Mouse (Mus musculus): ENCODE measurements around the gene Dennd1b.

Gene Dennd1b

GRCm38 (mm10) chr1:138967450-138967849 is 4.2 kb downstream of the Dennd1b start:
- TF ChIP-seq NANOG (IDR thresholded peaks at IDR 0.05; ENCODE audit: borderline replicate concordance, low read length), result no peak
- no peak for TF ChIP-seq CTCF (conservative IDR thresholded peaks at IDR 0.05; ENCODE audit: low read length)
- TF ChIP-seq POU5F1 (IDR thresholded peaks at IDR 0.05; ENCODE audit: borderline replicate concordance, low read length), result no peak
- Histone ChIP-seq H3K4me1 (replicated peaks; ENCODE audit: low read depth, low read length) (peaks cover 8% of the 10 kb centered on the region), H3K27me3 (ENCODE audit: insufficient read depth, low read length) (no peaks in the 10 kb centered on the region), H3K36me3 (ENCODE audit: insufficient read depth, low read length) (peaks cover 22% of the 10 kb centered on the region), H3K9me3 (ENCODE audit: low read length) (no peaks in the 10 kb centered on the region), H3K4me3 (replicated peaks; ENCODE audit: low read length) (no peak overlapping the region)

GRCm38 (mm10) chr1:138970053-138970452 is 6.8 kb downstream of the Dennd1b start:
- H3K4me3 ChIP-seq (replicated peaks; ENCODE audit: low read length), result no peak overlapping the region

GRCm38 (mm10) chr1:138973541-138974224 is 10.4 kb downstream of the Dennd1b start:
- H3K4me3 ChIP-seq (replicated peaks; ENCODE audit: low read length), result no peak overlapping the region
- H3K9me3 ChIP-seq (ENCODE audit: low read length), result no peaks in the 10 kb centered on the region
- H3K4me1 ChIP-seq (replicated peaks; ENCODE audit: low read depth, low read length), result peaks cover 8% of the 10 kb centered on the region; the same call in 1 of the 2 replicates
- TF ChIP-seq NANOG (IDR thresholded peaks at IDR 0.05; ENCODE audit: borderline replicate concordance, low read length), result no peak
- TF ChIP-seq CTCF (conservative IDR thresholded peaks at IDR 0.05; ENCODE audit: low read length), result no peak
- no peak for TF ChIP-seq POU5F1 (IDR thresholded peaks at IDR 0.05; ENCODE audit: borderline replicate concordance, low read length)
- H3K27me3 ChIP-seq (ENCODE audit: insufficient read depth, low read length), result no peaks in the 10 kb centered on the region
- 0 out of 2 replicates have a peak, but pooled peaks cover 3% of the 10 kb centered on the region for H3K36me3 ChIP-seq (ENCODE audit: insufficient read depth, low read length)

More at GRCm38 (mm10) chr1:138970053-138970452, 6.8 kb downstream of the Dennd1b start:
- Histone ChIP-seq H3K9me3 (ENCODE audit: low read length) (no peaks in the 10 kb centered on the region), H3K27me3 (ENCODE audit: insufficient read depth, low read length) (no peaks in the 10 kb centered on the region), H3K36me3 (ENCODE audit: insufficient read depth, low read length) (peaks cover 22% of the 10 kb centered on the region), H3K4me1 (replicated peaks; ENCODE audit: low read depth, low read length) (peaks cover 5% of the 10 kb centered on the region; the same call in 1 of the 2 replicates)
- TF ChIP-seq CTCF (conservative IDR thresholded peaks at IDR 0.05; ENCODE audit: low read length), result no peak
- no peak for TF ChIP-seq NANOG (IDR thresholded peaks at IDR 0.05; ENCODE audit: borderline replicate concordance, low read length)
- TF ChIP-seq POU5F1 (IDR thresholded peaks at IDR 0.05; ENCODE audit: borderline replicate concordance, low read length), result no peak

GRCm38 (mm10) chr1:138974836-138975235 is 11.6 kb downstream of the Dennd1b start:
- Histone ChIP-seq H3K36me3 (ENCODE audit: insufficient read depth, low read length) (no peaks in the 10 kb centered on the region), H3K27me3 (ENCODE audit: insufficient read depth, low read length) (no peaks in the 10 kb centered on the region), H3K4me1 (replicated peaks; ENCODE audit: low read depth, low read length) (peaks cover 8% of the 10 kb centered on the region; the same call in 1 of the 2 replicates), H3K4me3 (replicated peaks; ENCODE audit: low read length) (no peak overlapping the region), H3K9me3 (ENCODE audit: low read length) (no peaks in the 10 kb centered on the region)
- no peak for TF ChIP-seq CTCF (conservative IDR thresholded peaks at IDR 0.05; ENCODE audit: low read length)
- TF ChIP-seq NANOG (IDR thresholded peaks at IDR 0.05; ENCODE audit: borderline replicate concordance, low read length), result no peak
- no peak for TF ChIP-seq POU5F1 (IDR thresholded peaks at IDR 0.05; ENCODE audit: borderline replicate concordance, low read length)

GRCm38 (mm10) chr1:138975945-138976344 is 12.7 kb downstream of the Dennd1b start:
- H3K4me3 ChIP-seq (replicated peaks; ENCODE audit: low read length), result no peak overlapping the region
- no peaks in the 10 kb centered on the region for H3K36me3 ChIP-seq (ENCODE audit: insufficient read depth, low read length)
- peaks cover 8% of the 10 kb centered on the region; the same call in 1 of the 2 replicates for H3K4me1 ChIP-seq (replicated peaks; ENCODE audit: low read depth, low read length)
- no peaks in the 10 kb centered on the region for H3K9me3 ChIP-seq (ENCODE audit: low read length)
- no peaks in the 10 kb centered on the region for H3K27me3 ChIP-seq (ENCODE audit: insufficient read depth, low read length)
- TF ChIP-seq POU5F1 (IDR thresholded peaks at IDR 0.05; ENCODE audit: borderline replicate concordance, low read length), result no peak
- no peak for TF ChIP-seq NANOG (IDR thresholded peaks at IDR 0.05; ENCODE audit: borderline replicate concordance, low read length)
- TF ChIP-seq CTCF (conservative IDR thresholded peaks at IDR 0.05; ENCODE audit: low read length), result no peak

GRCm38 (mm10) chr1:138982203-138982602 is 19.0 kb downstream of the Dennd1b start:
- H3K4me3 ChIP-seq (replicated peaks; ENCODE audit: low read length), result no peak overlapping the region
- no peaks in the 10 kb centered on the region for H3K27me3 ChIP-seq (ENCODE audit: insufficient read depth, low read length)
- H3K36me3 ChIP-seq (ENCODE audit: insufficient read depth, low read length), result no peaks in the 10 kb centered on the region
- peaks cover 5% of the 10 kb centered on the region; the same call in 1 of the 2 replicates for H3K4me1 ChIP-seq (replicated peaks; ENCODE audit: low read depth, low read length)
- no peak for TF ChIP-seq POU5F1 (IDR thresholded peaks at IDR 0.05; ENCODE audit: borderline replicate concordance, low read length)
- no peaks in the 10 kb centered on the region for H3K9me3 ChIP-seq (ENCODE audit: low read length)

- no peaks in the 10 kb centered on the region for H3K36me3 ChIP-seq (ENCODE audit: insufficient read depth, low read length)
- H3K27me3 ChIP-seq (ENCODE audit: insufficient read depth, low read length), result no peaks in the 10 kb centered on the region
- H3K4me1 ChIP-seq (replicated peaks; ENCODE audit: low read depth, low read length), result peaks cover 3% of the 10 kb centered on the region; the same call in 1 of the 2 replicates
- TF ChIP-seq CTCF (conservative IDR thresholded peaks at IDR 0.05; ENCODE audit: low read length) (no peak), NANOG (IDR thresholded peaks at IDR 0.05; ENCODE audit: borderline replicate concordance, low read length) (no peak), POU5F1 (IDR thresholded peaks at IDR 0.05; ENCODE audit: borderline replicate concordance, low read length) (no peak)
- no peak overlapping the region for H3K4me3 ChIP-seq (replicated peaks; ENCODE audit: low read length)
- H3K9me3 ChIP-seq (ENCODE audit: low read length), result no peaks in the 10 kb centered on the region
Measured at GRCm38 (mm10) chr1:138982611-138983010, 19.4 kb downstream of the Dennd1b start.

- no peaks in the 10 kb centered on the region; the same call in 1 of the 2 replicates for H3K4me1 ChIP-seq (replicated peaks; ENCODE audit: low read depth, low read length)
- H3K36me3 ChIP-seq (ENCODE audit: insufficient read depth, low read length), result no peaks in the 10 kb centered on the region
- H3K4me3 ChIP-seq (replicated peaks; ENCODE audit: low read length), result no peak overlapping the region
- TF ChIP-seq NANOG (IDR thresholded peaks at IDR 0.05; ENCODE audit: borderline replicate concordance, low read length) (no peak), CTCF (conservative IDR thresholded peaks at IDR 0.05; ENCODE audit: low read length) (no peak)
- no peaks in the 10 kb centered on the region for H3K27me3 ChIP-seq (ENCODE audit: insufficient read depth, low read length)
- H3K9me3 ChIP-seq (ENCODE audit: low read length), result no peaks in the 10 kb centered on the region
Measured at GRCm38 (mm10) chr1:138983064-138983463, 19.8 kb downstream of the Dennd1b start.

GRCm38 (mm10) chr1:138983465-138983864 is 20.2 kb downstream of the Dennd1b start:
- Histone ChIP-seq H3K9me3 (ENCODE audit: low read length) (no peaks in the 10 kb centered on the region), H3K4me1 (replicated peaks; ENCODE audit: low read depth, low read length) (no peaks in the 10 kb centered on the region; the same call in 1 of the 2 replicates), H3K4me3 (replicated peaks; ENCODE audit: low read length) (no peak overlapping the region), H3K36me3 (ENCODE audit: insufficient read depth, low read length) (no peaks in the 10 kb centered on the region), H3K27me3 (ENCODE audit: insufficient read depth, low read length) (no peaks in the 10 kb centered on the region)
- TF ChIP-seq POU5F1 (IDR thresholded peaks at IDR 0.05; ENCODE audit: borderline replicate concordance, low read length), result no peak
- TF ChIP-seq CTCF (conservative IDR thresholded peaks at IDR 0.05; ENCODE audit: low read length), result no peak
- TF ChIP-seq NANOG (IDR thresholded peaks at IDR 0.05; ENCODE audit: borderline replicate concordance, low read length), result no peak

Measured in E14TG2a.4 (cell line).